Mouse (Mus musculus) myocyte (in vitro differentiated cells): ENCODE measurements around the gene Cog6. TPM values are rescaled to one million over a fixed set of nuclear protein-coding genes. Genes with fewer than 3 reads are reported as not detected.
A peak's percentile ranks its signal among the peaks of the same experiment; 100 is the strongest.

Source experiments
- H3K27me3 ChIP-seq: one replicate; pipeline ENCODE4 v1.6.1; 2011; ENCODE audit not compliant: control insufficient read depth, insufficient read depth, insufficient read length
- H3K36me3 ChIP-seq: one replicate; pipeline ENCODE4 v1.6.1; 2011; ENCODE audit not compliant: control insufficient read depth, insufficient read depth
- H3K4me2 ChIP-seq: one replicate; pipeline ENCODE4 v1.6.1; 2011; ENCODE audit warnings: low read depth, control low read depth
- H3K4me3 ChIP-seq: one replicate; pipeline ENCODE4 v1.5.1; 2011; ENCODE audit warnings: mild to moderate bottlenecking, control low read depth, moderate library complexity
- H3K79me2 ChIP-seq: one replicate; pipeline ENCODE4 v1.6.1; 2011; ENCODE audit not compliant: control insufficient read depth, insufficient read depth
- H3ac ChIP-seq: one replicate; pipeline ENCODE4 v1.6.1; 2011; ENCODE audit not compliant: control insufficient read depth, insufficient read length
- CEBPB ChIP-seq: IDR thresholded peaks from 2 replicates; pipeline ENCODE4 v1.6.1; 2011; ENCODE audit warnings: mild to moderate bottlenecking, moderate library complexity; ENCODE audit not compliant: poor library complexity, insufficient read depth, severe bottlenecking
- E2F4 ChIP-seq: IDR thresholded peaks from one replicate; pipeline ENCODE4 v1.6.1; 2011; ENCODE audit warnings: mild to moderate bottlenecking, control low read depth, moderate library complexity; ENCODE audit not compliant: insufficient read depth
- MAX ChIP-seq: IDR thresholded peaks from one replicate; pipeline ENCODE4 v1.6.1; 2011; ENCODE audit warnings: low read depth, mild to moderate bottlenecking, control low read depth
- MYOD1 ChIP-seq, 3 experiments: IDR thresholded peaks; one replicate each; pipeline ENCODE4 v1.6.1; 2011; ENCODE audit warnings: control low read depth in 2 of 3, low read depth in 2 of 3, mild to moderate bottlenecking in 2 of 3, moderate library complexity in 1 of 3; ENCODE audit not compliant: insufficient read length in 2 of 3, control insufficient read depth in 1 of 3
- MYOG ChIP-seq, 3 experiments: IDR thresholded peaks; one replicate each; pipeline ENCODE4 v1.6.1; 2011; ENCODE audit warnings: control low read depth in 2 of 3, low read depth in 2 of 3, mild to moderate bottlenecking in 2 of 3; ENCODE audit not compliant: insufficient read length in 2 of 3, control insufficient read depth in 1 of 3, insufficient read depth in 1 of 3
- POLR2A ChIP-seq: IDR thresholded peaks from one replicate; pipeline ENCODE4 v1.6.1; 2011; ENCODE audit warnings: low read depth, mild to moderate bottlenecking, control low read depth, moderate library complexity; ENCODE audit not compliant: insufficient read length
- POLR2AphosphoS2 ChIP-seq: IDR thresholded peaks from one replicate; pipeline ENCODE4 v1.6.1; 2011; ENCODE audit warnings: low read depth, control low read depth; ENCODE audit not compliant: insufficient read length
- REST ChIP-seq: IDR thresholded peaks from one replicate; pipeline ENCODE4 v1.6.1; 2011; ENCODE audit warnings: mild to moderate bottlenecking, control low read depth, moderate library complexity; ENCODE audit not compliant: insufficient read depth, insufficient read length
- SRF ChIP-seq: IDR thresholded peaks from one replicate; pipeline ENCODE4 v1.6.1; 2011; ENCODE audit warnings: low read depth; ENCODE audit not compliant: control insufficient read depth, insufficient read length
- TCF12 ChIP-seq: IDR thresholded peaks from one replicate; pipeline ENCODE4 v1.6.1; 2011; ENCODE audit warnings: mild to moderate bottlenecking, control low read depth; ENCODE audit not compliant: poor library complexity, insufficient read depth, severe bottlenecking
- TCF3 ChIP-seq: IDR thresholded peaks from one replicate; pipeline ENCODE4 v1.6.1; 2011; ENCODE audit warnings: low read depth, control low read depth; ENCODE audit not compliant: insufficient read length
- USF1 ChIP-seq: IDR thresholded peaks from one replicate; pipeline ENCODE4 v1.6.1; 2011; ENCODE audit warnings: low read depth, mild to moderate bottlenecking, control low read depth, moderate library complexity
- polyA plus RNA-seq: library from polyadenylated mRNA; unstranded; fragments of >200 nt; fragmentation: generic; extraction: Trizol; gene quantifications from one replicate; pipeline ENCODE4 v1.2.1, GENCODE M21; 2012; ENCODE audit warnings: missing spikeins

Cog6 gene
- polyA plus RNA-seq, 1 experiment, result 17.4 TPM

DNA sequence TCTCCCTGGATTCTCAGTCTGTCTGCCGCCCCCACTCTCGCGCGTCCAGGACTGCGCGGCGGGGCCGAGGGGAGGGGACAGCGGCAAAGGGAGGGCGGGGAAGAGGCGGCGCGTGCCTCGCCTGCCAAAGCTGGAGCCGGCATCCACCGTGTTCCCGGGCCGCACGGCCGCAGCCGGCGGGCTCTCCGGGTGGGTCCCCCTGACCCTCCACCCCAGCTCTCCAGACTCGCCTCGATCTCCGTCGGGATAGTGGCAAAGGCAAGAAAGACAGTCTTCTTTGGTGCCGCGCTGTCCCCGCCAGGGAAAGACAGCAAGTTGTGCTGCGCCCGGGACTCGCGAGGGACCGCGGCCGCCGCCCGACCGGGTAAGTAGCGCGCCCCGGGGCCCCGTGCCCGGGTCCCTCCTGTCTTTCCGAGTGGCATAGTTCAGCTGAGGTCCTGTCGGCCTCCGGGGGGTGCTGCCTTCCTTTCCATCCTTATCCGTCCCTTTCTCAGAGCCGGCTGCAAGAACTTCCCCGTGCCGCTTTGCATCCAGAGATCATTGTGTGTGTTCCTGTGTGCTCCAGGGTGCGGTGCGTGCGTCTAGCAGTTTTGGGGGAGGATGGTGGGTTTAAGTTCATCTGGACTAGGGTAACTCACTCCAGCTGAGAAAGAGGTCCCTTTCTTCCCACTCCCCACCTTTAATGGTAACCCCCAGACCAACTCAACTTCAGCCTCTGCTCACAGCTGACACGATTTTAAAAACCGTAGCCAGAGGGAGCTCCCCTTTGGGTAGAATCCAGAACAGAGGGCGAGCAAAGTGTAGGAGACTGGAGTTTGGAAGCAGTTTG, 24.6 kb upstream of the Cog6 start, which contains the start of gene Lhfp:
TSS of gene Lhfp (plus strand) at position 118 of the 829 bp plus-strand sequence.
- Histone ChIP-seq H3K36me3 (no peaks in the 10 kb centered on the region), H3K4me3 (peak within 1 kb of the TSS; percentile 75), H3ac (peak within 1 kb of the TSS; percentile 45), H3K4me2 (peak within 1 kb of the TSS; percentile 94), H3K79me2 (peaks cover 31% of the 10 kb centered on the region), H3K27me3 (no peaks in the 10 kb centered on the region)
- TF ChIP-seq MYOD1 (IDR thresholded peaks at IDR 0.05; ENCODE audit: control insufficient read depth in 1 of 3, insufficient read length in 2 of 3, low read depth in 2 of 3) (peak in 1 of 3 experiments; percentile 20), POLR2A (peak; percentile 91), POLR2AphosphoS2 (peak; percentile 80), REST (no peak)

- TF ChIP-seq MYOD1 (IDR thresholded peaks at IDR 0.05; ENCODE audit: control insufficient read depth in 1 of 3, insufficient read length in 2 of 3, low read depth in 2 of 3) (peak in 1 of 3 experiments; percentile 31), TCF12 (no peak)
- peaks cover 25% of the 10 kb centered on the region for H3K79me2 ChIP-seq
Observed at GRCm38 (mm10) chr3:53040593-53041410, 23.8 kb upstream of the Cog6 start.

DNA sequence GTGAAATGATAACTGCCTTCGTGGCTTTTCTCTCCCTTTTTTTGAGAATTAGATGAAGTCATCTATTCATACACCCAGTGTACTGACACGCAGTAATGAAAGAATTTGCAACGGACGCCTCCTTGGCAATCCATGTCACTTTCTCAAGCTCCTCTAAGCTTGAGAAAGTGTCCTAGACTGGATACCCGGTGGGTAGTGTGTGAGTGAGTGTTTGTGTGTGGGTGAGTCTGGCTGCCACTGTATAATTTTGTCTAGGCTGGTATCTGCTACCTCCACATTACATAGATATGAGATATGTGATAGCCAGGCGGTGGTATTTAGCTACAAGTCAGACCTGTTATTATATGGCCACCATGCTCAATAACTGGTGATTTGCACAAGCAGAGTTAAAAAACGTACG, 22.7 kb upstream of the Cog6 start:
- Histone ChIP-seq H3ac (no peak overlapping the region), H3K36me3 (no peaks in the 10 kb centered on the region), H3K4me2 (no peak overlapping the region), H3K27me3 (no peaks in the 10 kb centered on the region), H3K79me2 (peaks cover 15% of the 10 kb centered on the region), H3K4me3 (no peak overlapping the region)
- TF ChIP-seq REST (no peak), TCF3 (no peak), POLR2A (no peak), MYOG (IDR thresholded peaks at IDR 0.05; ENCODE audit: control insufficient read depth in 1 of 3, insufficient read depth in 1 of 3, insufficient read length in 2 of 3, low read depth in 2 of 3) (no peak), USF1 (no peak), MAX (no peak), CEBPB (no peak), E2F4 (no peak), TCF12 (no peak), MYOD1 (IDR thresholded peaks at IDR 0.05; ENCODE audit: control insufficient read depth in 1 of 3, insufficient read length in 2 of 3, low read depth in 2 of 3) (no peak), SRF (no peak), POLR2AphosphoS2 (no peak)

More at GRCm38 (mm10) chr3:53040593-53041410, 23.8 kb upstream of the Cog6 start:
- H3ac ChIP-seq, result peak overlapping the region; percentile 45
- no peaks in the 10 kb centered on the region for H3K27me3 ChIP-seq
- H3K4me3 ChIP-seq, result peak overlapping the region; percentile 75
- no peaks in the 10 kb centered on the region for H3K36me3 ChIP-seq
- H3K4me2 ChIP-seq, result peak overlapping the region; percentile 88

- Histone ChIP-seq H3K4me2 (no peak overlapping the region), H3K4me3 (no peak overlapping the region), H3ac (no peak overlapping the region), H3K27me3 (no peaks in the 10 kb centered on the region), H3K79me2 (peaks cover 11% of the 10 kb centered on the region), H3K36me3 (no peaks in the 10 kb centered on the region)
- TF ChIP-seq SRF (no peak), MYOD1 (IDR thresholded peaks at IDR 0.05; ENCODE audit: control insufficient read depth in 1 of 3, insufficient read length in 2 of 3, low read depth in 2 of 3) (no peak)
Observed at GRCm38 (mm10) chr3:53038913-53039312, 21.9 kb upstream of the Cog6 start.

- H3ac ChIP-seq, result no peak overlapping the region
- H3K4me3 ChIP-seq, result no peak overlapping the region
- TF ChIP-seq TCF3, result no peak
- TF ChIP-seq REST, result no peak
- TF ChIP-seq MAX, result no peak
- TF ChIP-seq POLR2AphosphoS2, result no peak
- no peak for TF ChIP-seq SRF
- H3K27me3 ChIP-seq, result no peaks in the 10 kb centered on the region
- no peaks in the 10 kb centered on the region for H3K36me3 ChIP-seq
- H3K4me2 ChIP-seq, result no peak overlapping the region
- no peaks in the 10 kb centered on the region for H3K79me2 ChIP-seq
Observed at GRCm38 (mm10) chr3:53036941-53037340, 19.9 kb upstream of the Cog6 start.
